Mouse (Mus musculus) midbrain, embryonic 10.5 days (tissue): Measurements from ENCODE around the gene Cdca7l. TPM values are rescaled to one million over a fixed set of nuclear protein-coding genes. Genes with fewer than 3 reads are reported as not detected.
A peak's percentile ranks its signal among the peaks of the same experiment; 100 is the strongest.

ENCODE experiments used
- DNase-seq: peaks from one replicate; pipeline ENCODE4 v3.0.0-alpha.2; 2017; ENCODE audit warnings: low spot score
- H3K27ac ChIP-seq: fragments of 300-500 bp; sonication (generic); replicated peaks from 2 replicates; pipeline ENCODE4 v1.5.1; 2016; ENCODE audit warnings: mild to moderate bottlenecking
- H3K27me3 ChIP-seq: fragments of 300-500 bp; sonication (generic); 2 replicates; pipeline ENCODE4 v1.6.1; 2016; ENCODE audit warnings: low read depth, mild to moderate bottlenecking; ENCODE audit not compliant: poor library complexity, severe bottlenecking
- H3K36me3 ChIP-seq: fragments of 300-500 bp; sonication (generic); 2 replicates; pipeline ENCODE4 v1.6.1; 2016; ENCODE audit warnings: mild to moderate bottlenecking, moderate library complexity
- H3K4me1 ChIP-seq: fragments of 300-500 bp; sonication (generic); 2 replicates; pipeline ENCODE4 v1.6.1; 2016
- H3K4me3 ChIP-seq: fragments of 300-500 bp; sonication (generic); 2 replicates; pipeline ENCODE4 v1.5.1; 2016; ENCODE audit warnings: mild to moderate bottlenecking, moderate library complexity
- H3K9me3 ChIP-seq: fragments of 300-500 bp; sonication (generic); replicated peaks from 2 replicates; pipeline ENCODE4 v1.6.1; 2016; ENCODE audit warnings: mild to moderate bottlenecking
- WGBS: fragments of 180-500 bp; shearing (Covaris S2); methylation state at CpG from one replicate; pipeline ENCODE4 v1.1.7; 2016; 5-methylcytosine and 5-hydroxymethylcytosine counted together
- polyA plus RNA-seq: library from polyadenylated mRNA; unstranded; fragments of >200 nt; fragmentation: Nextera tagmentation; extraction: Ambion mirVana; gene quantifications from 2 replicates; pipeline ENCODE4 v1.2.1, GENCODE M21; 2016

Gene Cdca7l
- polyA plus RNA-seq, 1 experiment from 2014 or later: 55.8 TPM

- Histone ChIP-seq H3K9me3 (no peaks in the 10 kb centered on the region), H3K4me3 (no peak overlapping the region), H3K27ac (no peak overlapping the region), H3K36me3 (no peaks in the 10 kb centered on the region), H3K27me3 (no peaks in the 10 kb centered on the region), H3K4me1 (peaks cover 34% of the 10 kb centered on the region)
- WGBS: 91% methylated on average over 6 of the region's 6 CpGs
- no peak for DNase-seq
Measured at GRCm38 (mm10) chr12:117848621-117849020, 44.5 kb downstream of the Cdca7l start.

- peak; percentile 19 for DNase-seq
- WGBS: 36% methylated on average over 10 of the region's 10 CpGs
- H3K4me1 ChIP-seq: peaks cover 18% of the 10 kb centered on the region
Measured at GRCm38 (mm10) chr12:117850472-117850871, 46.4 kb downstream of the Cdca7l start.

GRCm38 (mm10) chr12:117853316-117853715, 49.2 kb downstream of the Cdca7l start:
- Histone ChIP-seq H3K9me3 (no peaks in the 10 kb centered on the region), H3K4me1 (peaks cover 12% of the 10 kb centered on the region), H3K36me3 (no peaks in the 10 kb centered on the region), H3K27me3 (no peaks in the 10 kb centered on the region), H3K27ac (no peak overlapping the region), H3K4me3 (no peak overlapping the region)
- DNase-seq: peak; percentile 56
- 34% methylated on average over 6 of the region's 6 CpGs for WGBS

More at GRCm38 (mm10) chr12:117850472-117850871, 46.4 kb downstream of the Cdca7l start:
- Histone ChIP-seq H3K27ac (no peak overlapping the region), H3K4me3 (no peak overlapping the region), H3K9me3 (no peaks in the 10 kb centered on the region), H3K27me3 (no peaks in the 10 kb centered on the region), H3K36me3 (no peaks in the 10 kb centered on the region)

GRCm38 (mm10) chr12:117857023-117857422, 52.9 kb downstream of the Cdca7l start:
- Histone ChIP-seq H3K27me3 (no peaks in the 10 kb centered on the region), H3K27ac (no peak overlapping the region), H3K9me3 (no peaks in the 10 kb centered on the region), H3K36me3 (peaks cover 4% of the 10 kb centered on the region), H3K4me1 (no peaks in the 10 kb centered on the region), H3K4me3 (no peak overlapping the region)
- 86% methylated on average over 9 of the region's 9 CpGs for WGBS
- DNase-seq: no peak

- WGBS: 94% methylated on average over 6 of the region's 6 CpGs
- H3K36me3 ChIP-seq: peaks cover 4% of the 10 kb centered on the region
- H3K9me3 ChIP-seq: no peaks in the 10 kb centered on the region
- H3K4me3 ChIP-seq: no peak overlapping the region
- H3K4me1 ChIP-seq: no peaks in the 10 kb centered on the region
- no peak overlapping the region for H3K27ac ChIP-seq
- DNase-seq: no peak
- H3K27me3 ChIP-seq: no peaks in the 10 kb centered on the region
Measured at GRCm38 (mm10) chr12:117857884-117858283, 53.8 kb downstream of the Cdca7l start.

GRCm38 (mm10) chr12:117860840-117861239, 56.8 kb downstream of the Cdca7l start:
- no peak overlapping the region for H3K27ac ChIP-seq
- no peaks in the 10 kb centered on the region for H3K27me3 ChIP-seq
- no peak overlapping the region for H3K4me3 ChIP-seq
- no peak for DNase-seq
- peaks cover 20% of the 10 kb centered on the region for H3K36me3 ChIP-seq
- WGBS: 81% methylated on average over 7 of the region's 7 CpGs
- H3K4me1 ChIP-seq: no peaks in the 10 kb centered on the region
- H3K9me3 ChIP-seq: no peaks in the 10 kb centered on the region

- Histone ChIP-seq H3K4me3 (no peak overlapping the region), H3K27me3 (no peaks in the 10 kb centered on the region), H3K9me3 (no peaks in the 10 kb centered on the region), H3K27ac (no peak overlapping the region), H3K36me3 (peaks cover 24% of the 10 kb centered on the region), H3K4me1 (no peaks in the 10 kb centered on the region)
- 79% methylated on average over 3 of the region's 3 CpGs for WGBS
- no peak for DNase-seq
Measured at GRCm38 (mm10) chr12:117861249-117861648, 57.2 kb downstream of the Cdca7l start.

- Histone ChIP-seq H3K4me3 (no peak overlapping the region), H3K36me3 (peaks cover 38% of the 10 kb centered on the region), H3K4me1 (no peaks in the 10 kb centered on the region), H3K27me3 (no peaks in the 10 kb centered on the region), H3K9me3 (peaks cover under 1% of the 10 kb centered on the region; the same call in 1 of the 2 replicates), H3K27ac (no peak overlapping the region)
- DNase-seq: no peak
- 89% methylated on average over 5 of the region's 5 CpGs for WGBS
Measured at GRCm38 (mm10) chr12:117862655-117863054, 58.6 kb downstream of the Cdca7l start.

GRCm38 (mm10) chr12:117867708-117868564, 63.8 kb downstream of the Cdca7l start:
- no peaks in the 10 kb centered on the region for H3K27me3 ChIP-seq
- no peaks in the 10 kb centered on the region for H3K4me1 ChIP-seq
- no peak overlapping the region for H3K4me3 ChIP-seq
- WGBS: 94% methylated on average over 4 of the region's 4 CpGs
- no peak for DNase-seq
- peaks cover 16% of the 10 kb centered on the region for H3K9me3 ChIP-seq
- no peak overlapping the region for H3K27ac ChIP-seq
- peaks cover 86% of the 10 kb centered on the region for H3K36me3 ChIP-seq

- Histone ChIP-seq H3K36me3 (peaks cover 99% of the 10 kb centered on the region), H3K4me1 (no peaks in the 10 kb centered on the region), H3K27ac (no peak overlapping the region), H3K4me3 (no peak overlapping the region), H3K9me3 (peaks cover 16% of the 10 kb centered on the region), H3K27me3 (no peaks in the 10 kb centered on the region)
- 84% methylated on average over 5 of the region's 5 CpGs for WGBS
- no peak for DNase-seq
Measured at GRCm38 (mm10) chr12:117872265-117872664, 68.2 kb downstream of the Cdca7l start.

GRCm38 (mm10) chr12:117878341-117878740, 74.3 kb downstream of the Cdca7l start:
- H3K4me3 ChIP-seq: no peak overlapping the region
- DNase-seq: no peak
- no peaks in the 10 kb centered on the region for H3K4me1 ChIP-seq
- H3K36me3 ChIP-seq: peaks cover 97% of the 10 kb centered on the region
- no peaks in the 10 kb centered on the region for H3K27me3 ChIP-seq
- no peaks in the 10 kb centered on the region for H3K9me3 ChIP-seq
- 94% methylated on average over 13 of the region's 13 CpGs for WGBS
- H3K27ac ChIP-seq: no peak overlapping the region

- no peak for DNase-seq
- Histone ChIP-seq H3K4me1 (no peaks in the 10 kb centered on the region), H3K36me3 (peaks cover 36% of the 10 kb centered on the region), H3K27ac (no peak overlapping the region), H3K4me3 (no peak overlapping the region), H3K9me3 (no peaks in the 10 kb centered on the region), H3K27me3 (no peaks in the 10 kb centered on the region)
- WGBS: 90% methylated on average over 2 of the region's 2 CpGs
Measured at GRCm38 (mm10) chr12:117884627-117885026, 80.5 kb downstream of the Cdca7l start.

- Histone ChIP-seq H3K36me3 (peaks cover 11% of the 10 kb centered on the region), H3K9me3 (no peaks in the 10 kb centered on the region), H3K4me1 (no peaks in the 10 kb centered on the region), H3K4me3 (no peak overlapping the region), H3K27me3 (no peaks in the 10 kb centered on the region), H3K27ac (no peak overlapping the region)
- no peak for DNase-seq
- 87% methylated on average over 3 of the region's 3 CpGs for WGBS
Measured at GRCm38 (mm10) chr12:117887422-117887821, 83.3 kb downstream of the Cdca7l start.
